Mouse (Mus musculus): ENCODE results near the gene Pcyt2. TPM values are rescaled to one million over a fixed set of nuclear protein-coding genes. Genes with fewer than 3 reads are reported as not detected.
A peak's percentile ranks its signal among the peaks of the same experiment; 100 is the strongest.

Pcyt2 gene
- total RNA-seq, 2 experiments from 2014 or later, result 124 to 136 TPM

- no peak for DNase-seq (ENCODE audit: low spot score in 2 of 2)
Measured at GRCm38 (mm10) chr11:120618619-120619535, 1.1 kb upstream of the Pcyt2 start.

- no peak for DNase-seq (ENCODE audit: low spot score in 2 of 2)
Measured at GRCm38 (mm10) chr11:120616617-120617294, 980 bp downstream of the Pcyt2 start.

GRCm38 (mm10) chr11:120615606-120616203 lies 2.0 kb downstream of the Pcyt2 start:
- no peak for DNase-seq (ENCODE audit: low spot score in 2 of 2)

- DNase-seq (ENCODE audit: low spot score in 2 of 2), result no peak
Measured at GRCm38 (mm10) chr11:120615167-120615566, 2.6 kb downstream of the Pcyt2 start.

GRCm38 (mm10) chr11:120613976-120614375 lies 3.8 kb downstream of the Pcyt2 start:
- DNase-seq (ENCODE audit: low spot score in 2 of 2), result no peak

- no peak for DNase-seq (ENCODE audit: low spot score in 2 of 2)
Measured at GRCm38 (mm10) chr11:120613481-120613972, 4.2 kb downstream of the Pcyt2 start.

GRCm38 (mm10) chr11:120612763-120613162 lies 5.0 kb downstream of the Pcyt2 start:
- peak; percentile 47 to 54 for DNase-seq (ENCODE audit: low spot score in 2 of 2)

GRCm38 (mm10) chr11:120610477-120611046 lies 7.2 kb downstream of the Pcyt2 start:
- no peak for DNase-seq (ENCODE audit: low spot score in 2 of 2)

- no peak for DNase-seq (ENCODE audit: low spot score in 2 of 2)
Measured at GRCm38 (mm10) chr11:120609250-120609649, 8.5 kb downstream of the Pcyt2 start.

- no peak for DNase-seq (ENCODE audit: low spot score in 2 of 2)
Measured at GRCm38 (mm10) chr11:120608241-120609034, 9.3 kb downstream of the Pcyt2 start, which contains the start of gene Npb. Npb (plus strand) TSS chr11:120608477.

- DNase-seq (ENCODE audit: low spot score in 2 of 2), result no peak
Measured at GRCm38 (mm10) chr11:120606764-120607163, 11.0 kb downstream of the Pcyt2 start.

- DNase-seq (ENCODE audit: low spot score in 2 of 2), result no peak
Measured at GRCm38 (mm10) chr11:120605667-120606066, 12.1 kb downstream of the Pcyt2 start.

- no peak for DNase-seq (ENCODE audit: low spot score in 2 of 2)
Measured at GRCm38 (mm10) chr11:120603545-120603944, 14.2 kb downstream of the Pcyt2 start.

GRCm38 (mm10) chr11:120600716-120601115 lies 17.0 kb downstream of the Pcyt2 start:
- DNase-seq (ENCODE audit: low spot score in 2 of 2), result no peak

- DNase-seq (ENCODE audit: low spot score in 2 of 2), result no peak
Measured at GRCm38 (mm10) chr11:120598990-120599549, 18.7 kb downstream of the Pcyt2 start.

- peak; percentile 92 to 96 for DNase-seq (ENCODE audit: low spot score in 2 of 2)
Measured at GRCm38 (mm10) chr11:120598283-120598989, 19.3 kb downstream of the Pcyt2 start, which contains the start of the genes Alyref and Anapc11. Alyref (minus strand) TSS chr11:120598365. Anapc11 (plus strand) TSS chr11:120598421.

GRCm38 (mm10) chr11:120597240-120598235 lies 20.2 kb downstream of the Pcyt2 start:
- DNase-seq (ENCODE audit: low spot score in 2 of 2), result no peak

- DNase-seq (ENCODE audit: low spot score in 2 of 2), result no peak
Measured at GRCm38 (mm10) chr11:120588531-120588930, 29.2 kb downstream of the Pcyt2 start.
